Mouse (Mus musculus) CH12.LX (cell line): ENCODE measurements at regions not wholly inside any gene's neighbourhood (a gene's known extent, or its start where the extent isn't known, plus 50 kb on each side); places are given as distances from the start of the nearest gene placed in this dataset.

Experiments
- CHD1 ChIP-seq: IDR thresholded peaks from 2 replicates; pipeline ENCODE4 v1.6.1; 2012; ENCODE audit warnings: low read depth, low read length, improper control_type of control experiment, inconsistent platforms
- CHD2 ChIP-seq: IDR thresholded peaks from 2 replicates; pipeline ENCODE4 v1.6.1; 2011; ENCODE audit warnings: low read length, improper control_type of control experiment
- CTCF ChIP-seq, 2 experiments: IDR thresholded peaks in 1 of 2; conservative IDR thresholded peaks in 1 of 2; 2 replicates each; pipeline ENCODE4 v1.5.1; 2011 to 2012; ENCODE audit warnings: low read depth in 2 of 2, low read length in 2 of 2, improper control_type of control experiment in 1 of 2, inconsistent platforms in 1 of 2, mild to moderate bottlenecking in 1 of 2, moderate library complexity in 1 of 2
- EP300 ChIP-seq: IDR thresholded peaks from 2 replicates; pipeline ENCODE4 v1.6.1; 2011; ENCODE audit warnings: low read length, improper control_type of control experiment
- MAFK ChIP-seq: IDR thresholded peaks from 2 replicates; pipeline ENCODE4 v1.6.1; 2011; ENCODE audit warnings: low read length, improper control_type of control experiment; ENCODE audit not compliant: insufficient replicate concordance
- MAX ChIP-seq: IDR thresholded peaks from 2 replicates; pipeline ENCODE4 v1.6.1; 2011; ENCODE audit warnings: low read length, improper control_type of control experiment
- MXI1 ChIP-seq: IDR thresholded peaks from 2 replicates; pipeline ENCODE4 v1.6.1; 2011; ENCODE audit warnings: mild to moderate bottlenecking, low read depth, low read length, improper control_type of control experiment
- POLR2A ChIP-seq: IDR thresholded peaks from 2 replicates; pipeline ENCODE4 v1.6.1; 2011; ENCODE audit warnings: low read depth, mild to moderate bottlenecking, improper control_type of control experiment, low read length
- ZKSCAN1 ChIP-seq: IDR thresholded peaks from 2 replicates; pipeline ENCODE4 v1.6.1; 2012; ENCODE audit warnings: low read depth, inconsistent platforms, low read length, improper control_type of control experiment, borderline replicate concordance
- ZNF384 ChIP-seq: IDR thresholded peaks from 2 replicates; pipeline ENCODE4 v1.6.1; 2012; ENCODE audit warnings: low read depth, low read length, improper control_type of control experiment, inconsistent platforms

- TF ChIP-seq CTCF (conservative IDR thresholded peaks at IDR 0.05 in 1 of 2, IDR thresholded peaks at IDR 0.05 in 1 of 2; ENCODE audit: low read depth in 2 of 2, low read length in 2 of 2), result no peak
- TF ChIP-seq ZNF384, result no peak
- no peak for TF ChIP-seq CHD1
- no peak for TF ChIP-seq MAFK
- no peak for TF ChIP-seq ZKSCAN1
- no peak for TF ChIP-seq MAX
- no peak for TF ChIP-seq CHD2
- TF ChIP-seq EP300, result no peak
- no peak for TF ChIP-seq POLR2A
- TF ChIP-seq MXI1, result no peak
Measured at GRCm38 (mm10) chr2:109546486-109547115, 127.9 kb upstream of the Bdnf start.
